In the genomic region with DNA sequence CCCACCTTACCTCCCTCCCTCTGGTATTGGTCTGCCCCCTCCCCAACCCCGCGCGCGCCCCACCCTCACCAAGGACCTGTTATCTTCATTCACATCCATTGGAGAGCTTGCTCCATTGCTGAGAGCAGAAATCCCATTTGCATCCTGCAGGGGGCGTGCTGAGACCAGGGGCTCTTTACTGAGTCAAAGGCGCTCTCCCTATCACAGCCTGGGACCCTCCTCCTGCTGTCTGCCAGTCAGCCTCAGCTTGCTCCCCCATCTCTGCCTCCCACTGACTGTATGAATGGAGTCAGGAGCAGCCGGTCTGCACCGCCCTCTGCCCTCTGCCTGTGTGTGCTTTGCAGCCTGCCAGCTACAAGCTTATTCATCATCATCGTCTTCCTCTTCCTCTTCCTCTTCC, we compare ENCODE assay signal across 8 mouse cellular contexts.
DNase-seq lines count a peak whose midpoint lies in the region; ATAC-seq lines count a peak whose summit lies in the region.

No protein-coding gene starts in this region.

- no peak overlapping the region for H3K4me3 ChIP-seq in hindbrain, embryonic 14.5 days (replicated peaks; ENCODE audit: low read length)
- H3K4me3 ChIP-seq in neural tube, embryonic 13.5 days: no peak overlapping the region

- peak; percentile 77; the same call in 1 of the 2 replicates for ATAC-seq in hindbrain, embryonic 14.5 days (ENCODE audit: low FRiP score)
- 0 out of 2 replicates have a peak, but pooled peaks have one; percentile 51 for ATAC-seq in neural tube, embryonic 13.5 days (ENCODE audit: low read depth)
- no peak for ATAC-seq in erythroid progenitor cell, adult 5-6 weeks (replicated peaks; ENCODE audit: low FRiP score, poor library complexity, severe bottlenecking)

- no peak overlapping the region for H3K27ac ChIP-seq in hindbrain, embryonic 14.5 days
- H3K27ac ChIP-seq in neural tube, embryonic 13.5 days (replicated peaks): no peak overlapping the region

- intact Hi-C loops in left cerebral cortex, postnatal 4 days (cut with DNase I): no loop called here

- peak; percentile 82 for DNase-seq in left cerebral cortex, postnatal 4 days
- no peak for DNase-seq in left cerebral cortex, adult 11 months (ENCODE audit: low spot score)
- DNase-seq in embryo, embryonic 11 days: peak; percentile 48
- DNase-seq in hindbrain, embryonic 14.5 days (ENCODE audit: low spot score): no peak
- no peak for DNase-seq in spleen, postnatal 4 days (ENCODE audit: low spot score in 2 of 2)
- no peak for DNase-seq in thymus, postnatal 10 days (ENCODE audit: low spot score in 2 of 2)

- H3K9me3 ChIP-seq in hindbrain, embryonic 14.5 days (ENCODE audit: control insufficient read depth, low read length): no peaks in the 10 kb centered on the region
- no peaks in the 10 kb centered on the region for H3K9me3 ChIP-seq in neural tube, embryonic 13.5 days

- 38% methylated on average over 9 of the region's 9 CpGs for WGBS in hindbrain, embryonic 14.5 days
- 40% methylated on average over 9 of the region's 9 CpGs for WGBS in neural tube, embryonic 13.5 days

- no peak overlapping the region for H3K4me2 ChIP-seq in hindbrain, embryonic 14.5 days (replicated peaks)
- H3K4me2 ChIP-seq in neural tube, embryonic 13.5 days: no peak overlapping the region

- no peaks in the 10 kb centered on the region for H3K27me3 ChIP-seq in hindbrain, embryonic 14.5 days (ENCODE audit: control insufficient read depth, insufficient read depth, low read length)
- no peaks in the 10 kb centered on the region for H3K27me3 ChIP-seq in neural tube, embryonic 13.5 days

- H3K36me3 ChIP-seq in hindbrain, embryonic 14.5 days (replicated peaks; ENCODE audit: control insufficient read depth, insufficient read depth): no peaks in the 10 kb centered on the region
- no peaks in the 10 kb centered on the region for H3K36me3 ChIP-seq in neural tube, embryonic 13.5 days

- H3K4me1 ChIP-seq in hindbrain, embryonic 14.5 days (replicated peaks; ENCODE audit: control insufficient read depth, insufficient read depth, low read length): peaks cover 8% of the 10 kb centered on the region
- H3K4me1 ChIP-seq in neural tube, embryonic 13.5 days (replicated peaks): peaks cover 18% of the 10 kb centered on the region

- no peak overlapping the region for H3K9ac ChIP-seq in hindbrain, embryonic 14.5 days
- no peak overlapping the region for H3K9ac ChIP-seq in neural tube, embryonic 13.5 days

Comparison
In these comparisons a context has a peak if more than half of its experiments do, and no peak if none do; other contexts are left out.
1. DNase-seq: peak in left cerebral cortex, postnatal 4 days (single experiment) and embryo, embryonic 11 days (single experiment); none in left cerebral cortex, adult 11 months (single experiment), hindbrain, embryonic 14.5 days (single experiment), spleen, postnatal 4 days (0 of 2) and thymus, postnatal 10 days (0 of 2).